Mouse (Mus musculus) hindbrain, postnatal 0 days (tissue): ENCODE measurements around the gene Poldip3. TPM values are rescaled to one million over a fixed set of nuclear protein-coding genes. Genes with fewer than 3 reads are reported as not detected.
A peak's percentile ranks its signal among the peaks of the same experiment; 100 is the strongest.

Experiments used
- ATAC-seq: fragments of 200-750 bp; cut with Nextera tagmentation; 2 replicates; pipeline ENCODE4 v1.8.0; 2017; ENCODE audit warnings: mild to moderate bottlenecking, moderate TSS enrichment, moderate library complexity
- DNase-seq: peaks from one replicate; pipeline ENCODE4 v3.0.0-alpha.2; 2015; ENCODE audit warnings: low spot score
- H3K27ac ChIP-seq: fragments of 300-500 bp; sonication (generic); 2 replicates; pipeline ENCODE4 v1.5.1; 2014; ENCODE audit warnings: mild to moderate bottlenecking
- H3K27me3 ChIP-seq: fragments of 300-500 bp; sonication (generic); 2 replicates; pipeline ENCODE4 v1.6.1; 2014; ENCODE audit warnings: low read length, mixed read lengths; ENCODE audit not compliant: insufficient read depth
- H3K36me3 ChIP-seq: fragments of 300-500 bp; sonication (generic); 2 replicates; pipeline ENCODE4 v1.6.1; 2014; ENCODE audit warnings: low read length, mixed read lengths; ENCODE audit not compliant: insufficient read depth
- H3K4me1 ChIP-seq: fragments of 300-500 bp; sonication (generic); 2 replicates; pipeline ENCODE4 v1.6.1; 2014; ENCODE audit warnings: antibody characterized with exemption, low read length, mixed read lengths; ENCODE audit not compliant: insufficient read depth
- H3K4me2 ChIP-seq: fragments of 300-500 bp; sonication (generic); 2 replicates; pipeline ENCODE4 v1.6.1; 2014; ENCODE audit warnings: low read depth, mild to moderate bottlenecking, low read length, moderate library complexity, mixed read lengths
- H3K4me3 ChIP-seq: fragments of 300-500 bp; sonication (generic); 2 replicates; pipeline ENCODE4 v1.5.1; 2014; ENCODE audit warnings: low read length
- H3K9ac ChIP-seq: fragments of 300-500 bp; sonication (generic); replicated peaks from 2 replicates; pipeline ENCODE4 v1.6.1; 2014; ENCODE audit warnings: mild to moderate bottlenecking, low read length, moderate library complexity, mixed read lengths
- H3K9me3 ChIP-seq: fragments of 300-500 bp; sonication (generic); 2 replicates; pipeline ENCODE4 v1.6.1; 2016; ENCODE audit warnings: low read length, mixed read lengths
- CTCF ChIP-seq: IDR thresholded peaks from 2 replicates; pipeline ENCODE4 v1.5.1; 2016; ENCODE audit warnings: antibody characterized with exemption, control low read depth, low read depth
- WGBS: fragments of 180-500 bp; shearing (Covaris S2); extraction: QIAGEN DNeasy Blood & Tissue Kit; methylation state at CpG from one replicate; pipeline ENCODE4 v1.1.7; 2014; 5-methylcytosine and 5-hydroxymethylcytosine counted together
- polyA plus RNA-seq: library from polyadenylated mRNA; unstranded; fragments of >200 nt; fragmentation: Nextera tagmentation; extraction: Ambion mirVana; gene quantifications from 2 replicates; pipeline ENCODE4 v1.2.1, GENCODE M21; 2015
- total RNA-seq: library from RNA; depleted of rRNA; stranded (reverse); fragments of >200 nt; gene quantifications from 2 replicates; pipeline ENCODE4 v1.2.3, GENCODE M21; 2014

The Poldip3 gene
- total and polyA plus RNA-seq, 2 experiments from 2014 or later, result 97.5 to 103 TPM

DNA sequence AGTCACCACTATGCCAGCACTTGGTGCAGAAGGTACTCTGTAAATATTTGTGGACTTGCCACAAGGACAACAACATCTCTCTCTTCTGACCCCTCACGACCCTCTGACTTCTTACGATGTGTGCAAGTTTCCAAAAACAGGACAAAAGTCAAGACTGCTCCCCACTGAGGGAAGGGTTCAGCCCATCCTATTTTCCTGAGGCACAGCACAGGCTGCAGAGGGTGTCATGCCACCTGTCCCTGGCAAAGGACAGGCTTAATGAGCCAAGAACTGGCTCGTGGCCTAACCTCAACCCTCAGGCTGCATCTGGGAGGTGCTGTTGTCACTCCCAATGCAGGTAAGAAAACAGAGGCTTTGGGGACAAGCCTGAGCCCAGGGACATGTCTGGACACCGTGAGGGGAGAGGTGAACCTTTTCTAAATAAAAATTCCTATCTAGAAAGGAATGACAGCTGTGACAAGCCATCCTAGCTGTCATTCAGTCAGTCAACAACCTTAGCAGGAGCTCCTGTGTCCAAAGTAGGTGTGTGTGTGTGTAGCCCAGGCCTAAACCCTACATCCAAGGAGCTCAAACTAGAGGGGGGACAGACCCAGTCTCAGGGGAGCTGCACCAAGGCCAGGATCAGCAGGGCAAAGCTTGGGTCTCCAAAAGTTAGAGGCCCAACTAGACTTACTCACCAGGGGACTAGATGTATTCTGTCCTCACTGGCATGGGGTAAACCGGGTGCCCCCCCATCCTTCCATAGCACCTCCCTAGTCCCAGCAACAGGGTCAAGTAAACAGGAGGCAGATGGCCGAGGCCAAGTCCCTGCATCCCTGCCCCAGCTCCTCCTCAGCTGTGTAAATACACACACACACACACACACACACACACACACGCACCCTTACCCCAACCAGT lies 19.9 kb upstream of the Poldip3 start:
- no peaks in the 10 kb centered on the region for H3K9me3 ChIP-seq
- H3K9ac ChIP-seq, result no peak overlapping the region
- DNase-seq, result no peak
- no peaks in the 10 kb centered on the region for H3K36me3 ChIP-seq
- H3K4me2 ChIP-seq, result no peak overlapping the region
- no peak overlapping the region for H3K4me3 ChIP-seq
- TF ChIP-seq CTCF, result no peak
- ATAC-seq, result no peak
- no peak overlapping the region for H3K27ac ChIP-seq
- H3K27me3 ChIP-seq, result no peaks in the 10 kb centered on the region
- H3K4me1 ChIP-seq, result 0 out of 2 replicates have a peak, but pooled peaks cover 11% of the 10 kb centered on the region
- 77% methylated on average over 6 of the region's 7 CpGs for WGBS

DNA sequence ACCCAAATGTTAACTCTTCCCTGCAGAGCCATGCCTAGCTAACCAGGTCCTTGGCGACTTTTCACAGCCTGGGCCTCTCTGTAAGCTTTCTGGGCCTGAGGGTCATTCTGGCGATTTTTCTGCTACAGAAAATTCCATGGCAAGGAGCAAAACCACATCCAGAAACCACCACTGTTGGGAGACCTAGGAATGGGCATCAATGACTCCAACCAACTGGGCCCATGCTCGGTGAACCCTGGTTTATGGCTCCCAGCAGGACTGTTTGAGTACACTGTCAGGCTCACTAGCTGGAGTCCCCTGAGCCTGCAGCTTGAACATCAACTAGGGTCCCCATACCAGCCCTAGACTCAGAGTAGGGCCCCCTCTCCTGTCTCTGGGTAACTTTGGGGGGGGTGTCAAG lies 19.1 kb upstream of the Poldip3 start:
- Histone ChIP-seq H3K4me2 (no peak overlapping the region), H3K27ac (no peak overlapping the region), H3K9me3 (no peaks in the 10 kb centered on the region), H3K9ac (no peak overlapping the region), H3K36me3 (no peaks in the 10 kb centered on the region), H3K27me3 (no peaks in the 10 kb centered on the region), H3K4me3 (no peak overlapping the region), H3K4me1 (0 out of 2 replicates have a peak, but pooled peaks cover 11% of the 10 kb centered on the region)
- TF ChIP-seq CTCF, result no peak
- WGBS, result 87% methylated on average over 3 of the region's 3 CpGs
- ATAC-seq, result no peak
- no peak for DNase-seq

DNA sequence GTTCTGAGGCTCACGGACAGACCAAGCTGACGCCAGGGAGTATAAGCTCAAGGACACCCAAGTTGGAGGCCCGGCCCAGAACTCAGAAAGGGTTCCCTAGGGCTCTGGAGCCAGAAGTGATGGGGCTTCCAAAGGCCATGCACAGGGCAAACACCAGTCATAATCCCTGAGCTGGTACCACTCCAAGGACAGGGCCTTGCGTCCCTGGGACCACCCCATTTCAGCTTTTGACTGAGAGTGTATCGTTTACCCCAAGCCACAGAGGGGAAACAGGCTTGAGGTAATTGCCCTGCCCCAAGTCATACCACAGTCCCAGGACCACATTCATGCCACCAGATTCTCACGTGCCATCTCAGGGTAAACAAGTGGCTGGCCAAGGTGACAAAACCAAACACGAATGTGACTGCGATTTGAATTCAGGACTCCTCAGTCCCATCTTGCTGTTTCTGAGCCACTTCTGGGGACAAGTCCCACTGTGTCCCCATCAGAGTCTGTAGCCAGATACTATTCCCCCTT lies 18.4 kb upstream of the Poldip3 start:
- H3K4me1 ChIP-seq, result 0 out of 2 replicates have a peak, but pooled peaks cover 11% of the 10 kb centered on the region
- 93% methylated on average over 8 of the region's 8 CpGs for WGBS
- no peak overlapping the region for H3K4me3 ChIP-seq
- H3K9ac ChIP-seq, result no peak overlapping the region
- ATAC-seq (no peak), DNase-seq (no peak)
- no peak overlapping the region for H3K27ac ChIP-seq
- no peaks in the 10 kb centered on the region for H3K9me3 ChIP-seq
- H3K36me3 ChIP-seq, result no peaks in the 10 kb centered on the region
- H3K4me2 ChIP-seq, result no peak overlapping the region
- H3K27me3 ChIP-seq, result no peaks in the 10 kb centered on the region
- no peak for TF ChIP-seq CTCF

DNA sequence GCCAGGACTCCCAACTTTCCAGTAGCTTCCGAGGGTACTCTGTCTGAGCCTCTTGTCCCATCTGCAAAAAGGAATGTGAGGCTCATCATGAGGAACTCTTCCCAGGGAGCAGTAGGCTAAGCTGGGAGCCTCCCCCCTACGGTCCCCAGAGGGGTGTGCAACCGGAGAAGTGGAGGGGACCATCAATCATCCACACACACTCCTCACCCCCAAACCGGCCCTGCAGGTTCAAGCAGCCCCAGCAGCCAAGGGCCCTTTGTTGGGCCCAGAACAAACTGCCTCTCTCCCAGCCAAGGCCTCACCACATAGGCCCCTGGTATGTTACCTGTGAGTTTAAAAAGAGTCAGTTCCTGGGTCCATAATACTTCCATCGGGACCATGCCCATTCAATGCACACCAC lies 17.9 kb upstream of the Poldip3 start:
- Histone ChIP-seq H3K9me3 (no peaks in the 10 kb centered on the region), H3K9ac (no peak overlapping the region), H3K27me3 (no peaks in the 10 kb centered on the region), H3K36me3 (no peaks in the 10 kb centered on the region), H3K4me3 (no peak overlapping the region), H3K4me2 (no peak overlapping the region), H3K4me1 (0 out of 2 replicates have a peak, but pooled peaks cover 11% of the 10 kb centered on the region), H3K27ac (no peak overlapping the region)
- ATAC-seq, result no peak
- WGBS, result 77% methylated on average over 5 of the region's 5 CpGs
- no peak for DNase-seq
- TF ChIP-seq CTCF, result no peak

DNA sequence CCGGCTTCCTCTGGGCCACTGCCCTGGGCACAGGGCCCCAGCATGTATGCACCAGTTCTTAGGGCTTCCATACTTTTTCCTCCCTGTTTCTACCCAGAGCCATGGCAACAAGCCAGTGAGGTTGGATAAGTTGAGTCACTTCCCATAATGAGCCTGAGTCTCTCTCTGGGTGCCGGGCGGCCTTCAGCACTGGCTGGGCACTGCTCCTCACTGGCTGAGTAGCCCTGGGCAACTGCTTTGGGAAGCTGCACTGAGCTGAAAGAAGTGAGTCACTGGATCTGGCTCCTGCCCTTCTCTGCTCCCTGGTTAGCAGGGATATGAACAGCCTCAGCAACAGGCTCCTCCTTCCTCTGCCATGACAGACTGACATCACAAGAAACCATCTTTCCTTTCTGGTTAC lies 17.5 kb upstream of the Poldip3 start:
- H3K36me3 ChIP-seq, result no peaks in the 10 kb centered on the region
- H3K27ac ChIP-seq, result 0 out of 2 replicates have a peak overlapping the region, but pooled peaks have one; percentile 26
- no peak overlapping the region for H3K4me2 ChIP-seq
- H3K9ac ChIP-seq, result no peak overlapping the region
- no peak for TF ChIP-seq CTCF
- WGBS, result 73% methylated on average over 3 of the region's 3 CpGs
- no peaks in the 10 kb centered on the region for H3K27me3 ChIP-seq
- H3K9me3 ChIP-seq, result no peaks in the 10 kb centered on the region
- no peak overlapping the region for H3K4me3 ChIP-seq
- ATAC-seq (peak; percentile 63; the same call in 1 of the 2 replicates), DNase-seq (peak; percentile 39)
- H3K4me1 ChIP-seq, result 0 out of 2 replicates have a peak, but pooled peaks cover 11% of the 10 kb centered on the region

DNA sequence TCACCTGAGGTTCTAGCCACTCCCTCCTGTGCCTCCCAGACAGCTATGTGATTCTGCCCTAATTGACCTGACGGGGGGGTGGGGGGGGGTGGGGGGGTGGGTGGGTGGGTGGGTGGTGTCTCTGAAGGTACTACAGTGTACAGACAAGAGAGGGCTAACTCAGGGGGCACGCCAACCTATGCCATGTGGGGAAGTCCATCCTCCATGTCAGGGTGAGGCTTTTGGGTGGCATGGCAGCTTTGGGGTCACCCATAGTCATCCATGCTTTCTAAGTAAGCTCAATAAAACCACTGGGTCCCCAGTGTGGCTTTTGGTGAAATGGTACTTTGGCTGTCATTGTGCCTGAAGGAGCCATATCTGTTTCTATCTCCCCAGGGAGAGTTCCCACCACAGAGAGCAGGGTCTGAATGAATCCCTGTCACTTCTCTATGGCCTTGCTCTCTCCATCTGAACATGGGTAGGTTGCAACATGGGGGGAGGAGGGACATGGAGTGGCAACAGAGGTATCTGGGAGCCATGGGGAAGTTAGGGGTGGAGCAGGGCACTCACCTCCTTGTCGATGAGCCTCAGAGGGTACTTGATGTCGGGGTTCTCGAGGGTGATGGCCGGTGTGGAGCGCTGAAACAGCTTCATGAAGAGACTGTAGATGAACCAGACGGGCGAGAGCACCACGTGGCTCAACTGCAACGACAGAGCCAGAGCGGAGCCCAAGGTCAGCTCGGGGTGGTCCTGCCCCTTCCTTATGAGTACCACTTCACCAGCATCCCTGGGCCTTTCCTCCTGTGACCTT lies 16.5 kb upstream of the Poldip3 start:
- 91% methylated on average over 13 of the region's 13 CpGs for WGBS
- H3K9ac ChIP-seq, result no peak overlapping the region
- no peak for ATAC-seq
- DNase-seq, result no peak
- no peaks in the 10 kb centered on the region for H3K9me3 ChIP-seq
- H3K27me3 ChIP-seq, result no peaks in the 10 kb centered on the region
- no peaks in the 10 kb centered on the region for H3K36me3 ChIP-seq
- H3K4me3 ChIP-seq, result no peak overlapping the region
- no peak overlapping the region for H3K27ac ChIP-seq
- H3K4me2 ChIP-seq, result no peak overlapping the region
- no peak for TF ChIP-seq CTCF
- H3K4me1 ChIP-seq, result 0 out of 2 replicates have a peak, but pooled peaks cover 10% of the 10 kb centered on the region
